Mouse (Mus musculus) brain, embryonic 14.5 days (tissue): Measurements from ENCODE around the gene Ccdc69. TPM values are rescaled to one million over a fixed set of nuclear protein-coding genes. Genes with fewer than 3 reads are reported as not detected.
A peak's percentile ranks its signal among the peaks of the same experiment; 100 is the strongest.

Experiments used
- DNase-seq: peaks from one replicate; pipeline ENCODE4 v3.0.0-alpha.2; 2011; ENCODE audit warnings: low read depth
- CTCF ChIP-seq: fragments of 200-500 bp; IDR thresholded peaks from 2 replicates; pipeline ENCODE4 v1.5.1; 2012; ENCODE audit warnings: inconsistent platforms, mild to moderate bottlenecking, moderate library complexity, borderline replicate concordance; ENCODE audit not compliant: insufficient read depth, insufficient read length; ENCODE audit errors: extremely low read depth
- POLR2A ChIP-seq: fragments of 200-500 bp; IDR thresholded peaks from 2 replicates; pipeline ENCODE4 v1.6.1; 2012; ENCODE audit warnings: mild to moderate bottlenecking, inconsistent platforms, borderline replicate concordance; ENCODE audit not compliant: poor library complexity, insufficient read depth, insufficient read length, severe bottlenecking; ENCODE audit errors: extremely low read depth
- polyA plus RNA-seq: library from polyadenylated mRNA; depleted of rRNA; stranded (reverse); fragments of >200 nt; gene quantifications from 2 replicates; pipeline ENCODE4 v1.2.3, GENCODE M21; 2012

Ccdc69 gene
- polyA plus RNA-seq, 1 experiment = 0.23 TPM

- TF ChIP-seq POLR2A (no peak), CTCF (no peak)
- DNase-seq = no peak
These were observed 46.5 kb downstream of the Ccdc69 start for GRCm38 (mm10) chr11:55031211-55031990.

GRCm38 (mm10) chr11:55028509-55028908, 49.4 kb downstream of the Ccdc69 start:
- no peak for DNase-seq
- TF ChIP-seq POLR2A = no peak
- no peak for TF ChIP-seq CTCF

- no peak for TF ChIP-seq CTCF
- TF ChIP-seq POLR2A = no peak
These were observed 50.6 kb downstream of the Ccdc69 start for GRCm38 (mm10) chr11:55027204-55027855.

GRCm38 (mm10) chr11:55025896-55026295, 52.0 kb downstream of the Ccdc69 start:
- DNase-seq = peak; percentile 76
- TF ChIP-seq CTCF (no peak), POLR2A (no peak)

More at GRCm38 (mm10) chr11:55027204-55027855, 50.6 kb downstream of the Ccdc69 start:
- no peak for DNase-seq

GRCm38 (mm10) chr11:55023583-55023982, 54.3 kb downstream of the Ccdc69 start:
- TF ChIP-seq CTCF (no peak), POLR2A (no peak)

GRCm38 (mm10) chr11:55023049-55023564, 54.8 kb downstream of the Ccdc69 start:
- TF ChIP-seq POLR2A (no peak), CTCF (no peak)
- peak; percentile 96 for DNase-seq

More at GRCm38 (mm10) chr11:55023583-55023982, 54.3 kb downstream of the Ccdc69 start:
- no peak for DNase-seq

- no peak for TF ChIP-seq POLR2A
- no peak for TF ChIP-seq CTCF
- DNase-seq = no peak
These were observed 55.4 kb downstream of the Ccdc69 start for GRCm38 (mm10) chr11:55022508-55022907.

- DNase-seq = no peak
- TF ChIP-seq POLR2A (no peak), CTCF (no peak)
These were observed 56.1 kb downstream of the Ccdc69 start for GRCm38 (mm10) chr11:55021859-55022258.

- DNase-seq = no peak
- no peak for TF ChIP-seq POLR2A
- no peak for TF ChIP-seq CTCF
These were observed 56.5 kb downstream of the Ccdc69 start for GRCm38 (mm10) chr11:55021458-55021857.

- TF ChIP-seq CTCF (no peak), POLR2A (no peak)
- DNase-seq = no peak
These were observed 58.2 kb downstream of the Ccdc69 start for GRCm38 (mm10) chr11:55019711-55020110.

GRCm38 (mm10) chr11:55018034-55018433, 59.9 kb downstream of the Ccdc69 start:
- TF ChIP-seq CTCF (no peak), POLR2A (no peak)
- DNase-seq = no peak
